Mouse (Mus musculus) olfactory bulb, adult 2 months (tissue): ENCODE measurements around the gene Dock4. TPM values are rescaled to one million over a fixed set of nuclear protein-coding genes. Genes with fewer than 3 reads are reported as not detected.

Experiments used
- H3K27ac ChIP-seq: fragments of 200-500 bp; 2 replicates; pipeline ENCODE4 v1.5.1; 2012; ENCODE audit warnings: low read depth, low read length; ENCODE audit not compliant: insufficient read depth
- H3K4me1 ChIP-seq: fragments of 200-500 bp; 2 replicates; pipeline ENCODE4 v1.6.1; 2012; ENCODE audit warnings: low read length; ENCODE audit not compliant: control insufficient read depth, insufficient read depth
- H3K4me3 ChIP-seq: fragments of 200-500 bp; 2 replicates; pipeline ENCODE4 v1.5.1; 2012; ENCODE audit warnings: mild to moderate bottlenecking, low read depth, low read length, moderate library complexity; ENCODE audit not compliant: insufficient read depth
- CTCF ChIP-seq: fragments of 200-500 bp; IDR thresholded peaks from 2 replicates; pipeline ENCODE4 v1.5.1; 2012; ENCODE audit warnings: low read depth, mild to moderate bottlenecking, low read length, moderate library complexity; ENCODE audit not compliant: insufficient read depth
- POLR2A ChIP-seq: fragments of 200-500 bp; IDR thresholded peaks from 2 replicates; pipeline ENCODE4 v1.6.1; 2012; ENCODE audit warnings: mild to moderate bottlenecking, low read depth, low read length, moderate library complexity; ENCODE audit not compliant: insufficient read depth
- WGBS: fragments of 180-500 bp; shearing (Covaris S2); methylation state at CpG from one replicate; pipeline ENCODE4 v1.1.7; 2018; 5-methylcytosine and 5-hydroxymethylcytosine counted together
- polyA plus RNA-seq: library from polyadenylated mRNA; stranded (reverse); fragments of >200 nt; gene quantifications from 2 replicates; pipeline ENCODE4 v1.2.4, GENCODE M21; 2012; ENCODE audit warnings: low replicate concordance; ENCODE audit not compliant: missing spikeins, insufficient read depth, insufficient read length

The Dock4 gene
- not detected in 2 replicates for polyA plus RNA-seq

- TF ChIP-seq POLR2A: peak; percentile 51
- no peak for TF ChIP-seq CTCF
- whole genome bisulfite sequencing: under 1% methylated on average over 80 of the region's 80 CpGs
- Histone ChIP-seq H3K27ac (peak within 1 kb of the TSS; percentile 62), H3K4me3 (peak within 1 kb of the TSS; percentile 85), H3K4me1 (peaks cover 6% of the 10 kb centered on the region)
These were observed at the start of gene Dock4, which contains the start of gene Zfp277 for GRCm38 (mm10) chr12:40445648-40446449. Dock4 (plus strand) TSS chr12:40445952. Zfp277 (minus strand) TSS chr12:40445902.

GRCm38 (mm10) chr12:40398916-40399315 is 46.8 kb upstream of the Dock4 start:
- Histone ChIP-seq H3K4me1 (no peaks in the 10 kb centered on the region), H3K27ac (no peak overlapping the region), H3K4me3 (no peak overlapping the region)
- no peak for TF ChIP-seq POLR2A
- no peak for TF ChIP-seq CTCF
- WGBS: 65% methylated on average over 2 of the region's 2 CpGs

DNA sequence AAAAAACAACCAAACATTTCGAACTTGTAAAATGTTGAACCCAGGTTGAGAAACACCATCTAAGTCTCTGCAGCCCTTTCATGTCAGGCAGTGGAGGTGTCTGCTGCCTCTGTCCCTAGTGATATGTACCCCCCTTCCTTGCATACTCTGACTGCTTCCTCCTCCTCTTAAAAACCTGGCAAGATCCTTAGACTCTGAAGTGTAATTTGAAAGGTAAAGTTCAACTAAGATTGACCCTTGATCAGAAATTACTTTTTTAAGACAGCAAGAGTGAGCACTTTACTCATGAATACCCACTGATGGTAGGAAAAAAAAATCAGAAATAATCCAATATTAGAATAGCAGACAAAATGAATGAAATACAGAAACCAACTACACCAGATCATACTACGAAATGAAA is 46.4 kb upstream of the Dock4 start:
- Histone ChIP-seq H3K4me3 (no peak overlapping the region), H3K4me1 (no peaks in the 10 kb centered on the region), H3K27ac (no peak overlapping the region)
- WGBS: 86% methylated on average over 2 of the region's 2 CpGs
- TF ChIP-seq POLR2A: no peak
- no peak for TF ChIP-seq CTCF

DNA sequence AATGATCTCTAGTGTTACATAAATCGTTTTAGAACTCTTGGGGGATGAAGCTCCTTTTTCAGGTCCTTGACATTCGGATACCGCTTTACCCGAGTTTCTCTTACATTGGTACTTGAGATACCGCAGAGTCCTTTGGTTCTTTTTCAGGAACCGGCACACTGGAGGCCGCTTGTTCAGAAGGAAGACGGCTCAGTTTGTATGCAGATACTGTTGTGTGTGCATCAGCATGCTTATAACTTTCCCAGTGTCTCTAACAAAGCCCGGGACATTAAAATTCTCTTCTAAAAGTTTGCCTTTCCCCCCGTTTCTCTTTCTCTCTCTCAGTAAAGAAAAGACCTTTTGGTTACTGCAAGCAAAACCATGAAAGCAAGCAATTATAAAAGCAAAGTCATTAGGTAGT is 45.9 kb upstream of the Dock4 start:
- H3K4me3 ChIP-seq: no peak overlapping the region
- TF ChIP-seq POLR2A (no peak), CTCF (no peak)
- 62% methylated on average over 10 of the region's 10 CpGs for WGBS
- H3K27ac ChIP-seq: no peak overlapping the region
- no peaks in the 10 kb centered on the region for H3K4me1 ChIP-seq

GRCm38 (mm10) chr12:40414682-40415311 is 31.0 kb upstream of the Dock4 start:
- peaks cover 2% of the 10 kb centered on the region; the same call in 1 of the 2 replicates for H3K4me1 ChIP-seq
- peak overlapping the region; percentile 96 for H3K27ac ChIP-seq
- 24% methylated on average over 5 of the region's 5 CpGs for WGBS
- TF ChIP-seq CTCF: no peak
- TF ChIP-seq POLR2A: no peak
- H3K4me3 ChIP-seq: no peak overlapping the region

GRCm38 (mm10) chr12:40415312-40415925 is 30.3 kb upstream of the Dock4 start:
- WGBS: 28% methylated on average over 8 of the region's 8 CpGs
- TF ChIP-seq CTCF (no peak), POLR2A (no peak)

DNA sequence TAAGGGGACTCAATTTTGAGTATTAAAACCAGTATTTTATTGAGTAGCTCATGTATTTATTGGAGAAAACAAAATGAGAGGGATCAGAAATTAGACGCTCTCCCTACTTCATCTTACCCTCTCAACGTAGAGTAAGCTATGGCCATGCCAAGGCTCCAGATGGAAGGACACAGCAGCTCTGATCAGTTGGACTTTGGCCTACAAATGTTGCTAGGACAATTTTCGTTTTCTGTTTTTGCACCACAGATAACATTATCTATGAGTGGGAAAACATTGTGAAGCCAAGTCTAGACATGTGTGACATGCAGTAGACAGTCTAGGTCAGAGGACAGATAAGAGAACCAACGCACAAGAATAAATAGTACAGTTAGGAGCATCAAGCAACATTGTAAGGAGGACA is 28.5 kb upstream of the Dock4 start:
- Histone ChIP-seq H3K4me3 (no peak overlapping the region), H3K27ac (no peak overlapping the region), H3K4me1 (peaks cover 2% of the 10 kb centered on the region; the same call in 1 of the 2 replicates)
- WGBS: 94% methylated on average over 4 of the region's 4 CpGs
- no peak for TF ChIP-seq CTCF
- no peak for TF ChIP-seq POLR2A

More at GRCm38 (mm10) chr12:40415312-40415925, 30.3 kb upstream of the Dock4 start:
- Histone ChIP-seq H3K4me1 (peaks cover 2% of the 10 kb centered on the region; the same call in 1 of the 2 replicates), H3K27ac (peak overlapping the region; percentile 96), H3K4me3 (no peak overlapping the region)

GRCm38 (mm10) chr12:40424991-40425390 is 20.8 kb upstream of the Dock4 start:
- Histone ChIP-seq H3K27ac (no peak overlapping the region), H3K4me1 (no peaks in the 10 kb centered on the region), H3K4me3 (no peak overlapping the region)
- TF ChIP-seq CTCF: no peak
- no peak for TF ChIP-seq POLR2A
- WGBS: 93% methylated on average over 1 of the region's 1 CpGs

GRCm38 (mm10) chr12:40427606-40428005 is 18.1 kb upstream of the Dock4 start:
- TF ChIP-seq CTCF (no peak), POLR2A (no peak)
- 95% methylated on average over 10 of the region's 10 CpGs for WGBS
- Histone ChIP-seq H3K4me1 (no peaks in the 10 kb centered on the region), H3K4me3 (no peak overlapping the region), H3K27ac (no peak overlapping the region)
